Mouse (Mus musculus) hindbrain, embryonic 10.5 days (tissue): ENCODE data around the gene Cd47. TPM values are rescaled to one million over a fixed set of nuclear protein-coding genes. Genes with fewer than 3 reads are reported as not detected.

Experiments used
- DNase-seq: peaks from one replicate; pipeline ENCODE4 v3.0.0-alpha.2; 2017; ENCODE audit warnings: low spot score
- H3K27ac ChIP-seq: fragments of 300-500 bp; sonication (generic); 2 replicates; pipeline ENCODE4 v1.5.1; 2016; ENCODE audit warnings: mild to moderate bottlenecking, moderate library complexity
- H3K27me3 ChIP-seq: fragments of 300-500 bp; sonication (generic); 2 replicates; pipeline ENCODE4 v1.6.1; 2016; ENCODE audit warnings: mild to moderate bottlenecking; ENCODE audit not compliant: poor library complexity, insufficient read depth, severe bottlenecking
- H3K36me3 ChIP-seq: fragments of 300-500 bp; sonication (generic); 2 replicates; pipeline ENCODE4 v1.6.1; 2016; ENCODE audit warnings: mild to moderate bottlenecking, moderate library complexity
- H3K4me1 ChIP-seq: fragments of 300-500 bp; sonication (generic); replicated peaks from 2 replicates; pipeline ENCODE4 v1.6.1; 2016; ENCODE audit warnings: mild to moderate bottlenecking
- H3K4me3 ChIP-seq: fragments of 300-500 bp; sonication (generic); 2 replicates; pipeline ENCODE4 v1.5.1; 2016; ENCODE audit warnings: mild to moderate bottlenecking, moderate library complexity
- H3K9me3 ChIP-seq: fragments of 300-500 bp; sonication (generic); 2 replicates; pipeline ENCODE4 v1.6.1; 2016; ENCODE audit warnings: mild to moderate bottlenecking, moderate library complexity
- WGBS: fragments of 180-500 bp; shearing (Covaris S2); methylation state at CpG from one replicate; pipeline ENCODE4 v1.1.7; 2016; 5-methylcytosine and 5-hydroxymethylcytosine counted together
- polyA plus RNA-seq: library from polyadenylated mRNA; unstranded; fragments of >200 nt; fragmentation: Nextera tagmentation; extraction: Ambion mirVana; gene quantifications from 2 replicates; pipeline ENCODE4 v1.2.1, GENCODE M21; 2016

Gene Cd47
- polyA plus RNA-seq, 1 experiment from 2014 or later: 44.1 TPM

GRCm38 (mm10) chr16:49796954-49797353 lies 3.4 kb upstream of the Cd47 start:
- Histone ChIP-seq H3K36me3 (no peaks in the 10 kb centered on the region), H3K4me1 (no peaks in the 10 kb centered on the region), H3K27ac (no peak overlapping the region), H3K9me3 (no peaks in the 10 kb centered on the region), H3K4me3 (no peak overlapping the region), H3K27me3 (no peaks in the 10 kb centered on the region)
- no peak for DNase-seq
- 97% methylated on average over 2 of the region's 2 CpGs for WGBS

- no peak for DNase-seq
- no peak overlapping the region for H3K27ac ChIP-seq
- H3K9me3 ChIP-seq: no peaks in the 10 kb centered on the region
- 88% methylated on average over 6 of the region's 6 CpGs for WGBS
- peaks cover 14% of the 10 kb centered on the region for H3K4me1 ChIP-seq
- no peak overlapping the region for H3K4me3 ChIP-seq
- no peaks in the 10 kb centered on the region for H3K27me3 ChIP-seq
- no peaks in the 10 kb centered on the region for H3K36me3 ChIP-seq
Observed at GRCm38 (mm10) chr16:49798790-49799189, 1.5 kb upstream of the Cd47 start.

GRCm38 (mm10) chr16:49800996-49801395 lies 663 bp downstream of the Cd47 start:
- no peak overlapping the region for H3K27ac ChIP-seq
- no peaks in the 10 kb centered on the region for H3K36me3 ChIP-seq
- no peak overlapping the region for H3K4me3 ChIP-seq
- peaks cover 26% of the 10 kb centered on the region for H3K4me1 ChIP-seq
- WGBS: 86% methylated on average over 5 of the region's 5 CpGs
- H3K27me3 ChIP-seq: no peaks in the 10 kb centered on the region
- no peaks in the 10 kb centered on the region for H3K9me3 ChIP-seq
- DNase-seq: no peak

- peaks cover 28% of the 10 kb centered on the region for H3K4me1 ChIP-seq
- H3K27ac ChIP-seq: no peak overlapping the region
- no peaks in the 10 kb centered on the region for H3K36me3 ChIP-seq
- DNase-seq: no peak
- no peaks in the 10 kb centered on the region for H3K9me3 ChIP-seq
- WGBS: 72% methylated on average over 5 of the region's 5 CpGs
- no peak overlapping the region for H3K4me3 ChIP-seq
- no peaks in the 10 kb centered on the region for H3K27me3 ChIP-seq
Observed at GRCm38 (mm10) chr16:49801399-49801798, 1.1 kb downstream of the Cd47 start.

DNA sequence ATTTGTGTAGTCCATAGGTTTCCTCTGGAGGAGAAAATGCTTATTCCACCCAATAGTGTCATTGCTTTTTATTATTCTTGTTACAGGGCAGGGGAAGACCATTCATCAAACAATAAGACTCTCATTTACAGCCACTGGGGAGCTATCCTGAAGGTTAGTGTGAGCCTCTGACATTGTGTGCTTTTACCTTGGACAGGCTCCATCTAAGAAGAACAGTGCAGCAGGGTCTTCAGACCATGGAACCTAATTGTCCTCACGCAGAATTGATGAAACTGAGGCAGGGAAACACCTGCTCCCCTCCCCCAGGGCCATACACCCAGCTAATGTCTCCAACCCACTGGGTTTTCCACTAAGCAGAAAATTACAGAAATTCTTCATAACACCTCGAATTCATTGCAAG lies 2.7 kb downstream of the Cd47 start:
- no peaks in the 10 kb centered on the region for H3K9me3 ChIP-seq
- H3K27ac ChIP-seq: no peak overlapping the region
- H3K4me3 ChIP-seq: no peak overlapping the region
- DNase-seq: no peak
- no peaks in the 10 kb centered on the region for H3K36me3 ChIP-seq
- WGBS: 57% methylated on average over 2 of the region's 2 CpGs
- peaks cover 28% of the 10 kb centered on the region for H3K4me1 ChIP-seq
- no peaks in the 10 kb centered on the region for H3K27me3 ChIP-seq

GRCm38 (mm10) chr16:49803932-49804461 lies 3.7 kb downstream of the Cd47 start:
- 2% methylated on average over 12 of the region's 12 CpGs for WGBS
- peak overlapping the region; percentile 84 for H3K27ac ChIP-seq

GRCm38 (mm10) chr16:49806920-49807319 lies 6.6 kb downstream of the Cd47 start:
- 84% methylated on average over 10 of the region's 10 CpGs for WGBS
- H3K4me1 ChIP-seq: peaks cover 28% of the 10 kb centered on the region
- no peaks in the 10 kb centered on the region for H3K9me3 ChIP-seq
- DNase-seq: no peak
- no peak overlapping the region for H3K27ac ChIP-seq
- no peak overlapping the region for H3K4me3 ChIP-seq
- no peaks in the 10 kb centered on the region for H3K27me3 ChIP-seq
- H3K36me3 ChIP-seq: no peaks in the 10 kb centered on the region

More at GRCm38 (mm10) chr16:49803932-49804461, 3.7 kb downstream of the Cd47 start:
- Histone ChIP-seq H3K36me3 (no peaks in the 10 kb centered on the region), H3K4me1 (peaks cover 28% of the 10 kb centered on the region), H3K4me3 (peak overlapping the region; percentile 45), H3K27me3 (no peaks in the 10 kb centered on the region), H3K9me3 (no peaks in the 10 kb centered on the region)
- peak; percentile 39 for DNase-seq

GRCm38 (mm10) chr16:49807419-49807841 lies 7.1 kb downstream of the Cd47 start:
- Histone ChIP-seq H3K9me3 (no peaks in the 10 kb centered on the region), H3K36me3 (no peaks in the 10 kb centered on the region), H3K27ac (no peak overlapping the region), H3K4me3 (no peak overlapping the region), H3K4me1 (peaks cover 25% of the 10 kb centered on the region), H3K27me3 (no peaks in the 10 kb centered on the region)
- WGBS: 92% methylated on average over 7 of the region's 7 CpGs
- DNase-seq: no peak

GRCm38 (mm10) chr16:49807862-49808430 lies 7.6 kb downstream of the Cd47 start:
- Histone ChIP-seq H3K36me3 (no peaks in the 10 kb centered on the region), H3K4me3 (no peak overlapping the region), H3K4me1 (peaks cover 23% of the 10 kb centered on the region), H3K9me3 (no peaks in the 10 kb centered on the region), H3K27me3 (no peaks in the 10 kb centered on the region), H3K27ac (no peak overlapping the region)
- no peak for DNase-seq
- WGBS: 88% methylated on average over 18 of the region's 18 CpGs

- DNase-seq: no peak
- WGBS: 85% methylated on average over 2 of the region's 2 CpGs
- Histone ChIP-seq H3K4me1 (no peaks in the 10 kb centered on the region), H3K4me3 (no peak overlapping the region), H3K36me3 (no peaks in the 10 kb centered on the region), H3K9me3 (no peaks in the 10 kb centered on the region), H3K27ac (no peak overlapping the region), H3K27me3 (no peaks in the 10 kb centered on the region)
Observed at GRCm38 (mm10) chr16:49811897-49812296, 11.6 kb downstream of the Cd47 start.

GRCm38 (mm10) chr16:49812821-49813616 lies 12.7 kb downstream of the Cd47 start:
- no peak overlapping the region for H3K4me3 ChIP-seq
- WGBS: 71% methylated on average over 10 of the region's 10 CpGs
- H3K4me1 ChIP-seq: no peaks in the 10 kb centered on the region
- no peaks in the 10 kb centered on the region for H3K9me3 ChIP-seq
- H3K36me3 ChIP-seq: no peaks in the 10 kb centered on the region
- DNase-seq: no peak
- H3K27me3 ChIP-seq: no peaks in the 10 kb centered on the region
- no peak overlapping the region for H3K27ac ChIP-seq

- Histone ChIP-seq H3K4me1 (no peaks in the 10 kb centered on the region), H3K36me3 (no peaks in the 10 kb centered on the region), H3K4me3 (no peak overlapping the region), H3K27ac (no peak overlapping the region), H3K9me3 (no peaks in the 10 kb centered on the region), H3K27me3 (no peaks in the 10 kb centered on the region)
- WGBS: 69% methylated on average over 4 of the region's 4 CpGs
- DNase-seq: no peak
Observed at GRCm38 (mm10) chr16:49814419-49814818, 14.1 kb downstream of the Cd47 start.

DNA sequence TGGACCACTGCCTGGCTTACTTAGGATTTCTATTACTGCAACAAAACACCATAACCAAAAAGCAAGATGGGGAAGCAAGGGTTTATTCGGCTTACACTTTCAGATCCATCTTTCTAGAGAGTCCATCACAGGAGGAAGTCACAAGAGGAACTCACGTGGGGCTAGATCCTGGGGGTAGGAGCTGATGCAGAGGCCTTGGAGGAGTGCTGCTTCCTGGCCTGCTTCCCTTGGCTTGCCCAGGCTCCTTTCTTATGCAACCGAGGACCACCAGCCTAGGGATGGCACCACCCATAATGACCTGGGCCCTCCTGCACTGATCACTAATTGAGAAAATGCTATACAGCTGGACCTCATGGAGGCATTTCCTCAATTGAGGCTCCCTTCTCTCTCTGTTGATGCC lies 16.6 kb downstream of the Cd47 start:
- no peaks in the 10 kb centered on the region for H3K36me3 ChIP-seq
- H3K4me1 ChIP-seq: no peaks in the 10 kb centered on the region
- no peaks in the 10 kb centered on the region for H3K9me3 ChIP-seq
- H3K4me3 ChIP-seq: no peak overlapping the region
- 83% methylated on average over 3 of the region's 3 CpGs for WGBS
- no peaks in the 10 kb centered on the region for H3K27me3 ChIP-seq
- no peak overlapping the region for H3K27ac ChIP-seq
- no peak for DNase-seq
